Mouse (Mus musculus) cerebellum, postnatal 10 days (tissue): ENCODE measurements around the gene Rbks.

Experiments used
- DNase-seq, 2 experiments: peaks; one replicate each; pipeline ENCODE4 v3.0.0; 2021; ENCODE audit warnings: mixed read lengths in 2 of 2

Gene Rbks

DNA sequence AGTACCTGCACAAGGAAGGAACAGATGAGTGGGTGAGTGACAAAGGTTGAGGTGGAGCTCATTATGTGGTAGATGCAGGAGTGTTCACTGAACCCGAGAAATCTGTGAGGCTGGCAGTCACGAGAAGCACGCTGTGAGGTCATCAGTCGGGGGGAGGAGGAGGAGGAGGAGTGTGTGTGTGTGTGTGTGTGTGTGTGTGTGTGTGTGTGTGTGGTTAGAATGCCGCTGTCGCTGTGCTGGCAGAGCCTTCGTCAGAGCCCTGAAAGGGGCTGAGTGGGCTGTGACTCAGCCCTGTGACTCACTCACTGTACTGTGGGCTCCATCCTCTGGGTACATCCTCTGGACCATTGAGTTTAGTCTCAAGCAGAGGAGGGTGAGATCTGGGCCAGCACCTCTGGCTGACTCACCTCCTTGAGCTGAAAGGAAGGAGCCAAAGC lies 120.9 kb downstream of the Rbks start:
- DNase-seq, result no peak
